Mouse (Mus musculus): Measurements from ENCODE around the gene Dnmt3c. TPM values are rescaled to one million over a fixed set of nuclear protein-coding genes. Genes with fewer than 3 reads are reported as not detected.
"Not testable (repeated sequence)": the region's sequence is repeated elsewhere in the genome, so short reads cannot be mapped to it uniquely, and the experiment has no call there.

Gene Dnmt3c
- total RNA-seq, 2 experiments from 2014 or later: 0.17 TPM; not detected in 1

- no peak for DNase-seq (ENCODE audit: low spot score in 2 of 2)
- no peak for TF ChIP-seq CTCF (conservative IDR thresholded peaks at IDR 0.05)
- Histone ChIP-seq H3K4me3 (no peak overlapping the region), H3K27ac (no peak overlapping the region)
Observed at GRCm38 (mm10) chr2:153677550-153677949, 18.9 kb upstream of the Dnmt3c start.

- no peak overlapping the region for H3K27ac ChIP-seq
- no peak overlapping the region for H3K4me3 ChIP-seq
- TF ChIP-seq CTCF (conservative IDR thresholded peaks at IDR 0.05): no peak
- DNase-seq (ENCODE audit: low spot score in 2 of 2): peak in 1 of 2 experiments; percentile 13
Observed at GRCm38 (mm10) chr2:153679959-153680358, 16.5 kb upstream of the Dnmt3c start.

- not testable (repeated sequence) for H3K4me3 ChIP-seq; H3K27ac ChIP-seq; DNase-seq (ENCODE audit: low spot score in 2 of 2)
Observed at GRCm38 (mm10) chr2:153693413-153693812, 3.0 kb upstream of the Dnmt3c start.

GRCm38 (mm10) chr2:153694462-153695085 lies 1.9 kb upstream of the Dnmt3c start:
- Histone ChIP-seq H3K4me3 (no peak overlapping the region), H3K27ac (no peak overlapping the region)
- no peak for DNase-seq (ENCODE audit: low spot score in 2 of 2)
- peak; percentile 80 for TF ChIP-seq CTCF (conservative IDR thresholded peaks at IDR 0.05)

DNA sequence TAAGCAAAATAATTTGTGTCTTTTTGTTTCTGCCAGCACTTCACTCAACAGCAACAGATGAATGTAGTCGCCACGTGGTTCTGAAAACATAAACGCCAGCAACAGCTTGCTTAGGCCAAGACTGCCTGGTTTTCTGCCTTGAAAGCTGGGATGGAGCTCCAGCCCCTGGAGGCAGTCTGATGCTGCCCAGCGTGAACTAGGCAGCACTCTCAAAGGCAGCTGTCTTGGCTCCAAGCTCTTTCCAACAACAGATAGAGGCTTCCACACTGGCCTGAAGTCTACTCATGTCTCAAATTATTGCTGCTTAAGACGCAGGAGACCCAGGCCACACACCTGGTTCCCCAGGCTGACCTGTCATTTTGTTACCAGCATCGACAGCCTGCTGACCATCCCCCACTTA lies 6.9 kb downstream of the Dnmt3c start:
- no peak for TF ChIP-seq CTCF (conservative IDR thresholded peaks at IDR 0.05)
- Histone ChIP-seq H3K27ac (no peak overlapping the region), H3K4me3 (no peak overlapping the region)
- DNase-seq (ENCODE audit: low spot score in 2 of 2): no peak

GRCm38 (mm10) chr2:153710701-153711330 lies 14.4 kb downstream of the Dnmt3c start:
- Histone ChIP-seq H3K27ac (no peak overlapping the region), H3K4me3 (no peak overlapping the region)
- peak; percentile 88 for TF ChIP-seq CTCF (conservative IDR thresholded peaks at IDR 0.05)
- peak; percentile 26 to 30 for DNase-seq (ENCODE audit: low spot score in 2 of 2)

GRCm38 (mm10) chr2:153712646-153713091 lies 16.2 kb downstream of the Dnmt3c start:
- peak in 1 of 2 experiments; percentile 39 for DNase-seq (ENCODE audit: low spot score in 2 of 2)
- no peak overlapping the region for H3K4me3 ChIP-seq
- H3K27ac ChIP-seq: peak overlapping the region; percentile 69
- TF ChIP-seq CTCF (conservative IDR thresholded peaks at IDR 0.05): no peak

GRCm38 (mm10) chr2:153713227-153713626 lies 16.8 kb downstream of the Dnmt3c start:
- peak overlapping the region; percentile 69 for H3K27ac ChIP-seq
- peak; percentile 60 to 73 for DNase-seq (ENCODE audit: low spot score in 2 of 2)
- H3K4me3 ChIP-seq: no peak overlapping the region

GRCm38 (mm10) chr2:153717861-153718260 lies 21.4 kb downstream of the Dnmt3c start:
- H3K27ac ChIP-seq; DNase-seq (ENCODE audit: low spot score in 2 of 2): not testable (repeated sequence)

More at GRCm38 (mm10) chr2:153713227-153713626, 16.8 kb downstream of the Dnmt3c start:
- no peak for TF ChIP-seq CTCF (conservative IDR thresholded peaks at IDR 0.05)

GRCm38 (mm10) chr2:153723098-153723497 lies 26.6 kb downstream of the Dnmt3c start:
- DNase-seq (ENCODE audit: low spot score in 2 of 2): no peak
- no peak overlapping the region for H3K4me3 ChIP-seq
- H3K27ac ChIP-seq: no peak overlapping the region
- TF ChIP-seq CTCF (conservative IDR thresholded peaks at IDR 0.05): no peak

More at GRCm38 (mm10) chr2:153717861-153718260, 21.4 kb downstream of the Dnmt3c start:
- not testable (repeated sequence) for H3K4me3 ChIP-seq

GRCm38 (mm10) chr2:153724424-153724823 lies 28.0 kb downstream of the Dnmt3c start:
- H3K27ac ChIP-seq: no peak overlapping the region
- TF ChIP-seq CTCF (conservative IDR thresholded peaks at IDR 0.05): no peak
- H3K4me3 ChIP-seq: no peak overlapping the region
- DNase-seq (ENCODE audit: low spot score in 2 of 2): no peak

- no peak overlapping the region for H3K4me3 ChIP-seq
- TF ChIP-seq CTCF (conservative IDR thresholded peaks at IDR 0.05): no peak
- no peak for DNase-seq (ENCODE audit: low spot score in 2 of 2)
Observed at GRCm38 (mm10) chr2:153724871-153725270, 28.4 kb downstream of the Dnmt3c start.

DNA sequence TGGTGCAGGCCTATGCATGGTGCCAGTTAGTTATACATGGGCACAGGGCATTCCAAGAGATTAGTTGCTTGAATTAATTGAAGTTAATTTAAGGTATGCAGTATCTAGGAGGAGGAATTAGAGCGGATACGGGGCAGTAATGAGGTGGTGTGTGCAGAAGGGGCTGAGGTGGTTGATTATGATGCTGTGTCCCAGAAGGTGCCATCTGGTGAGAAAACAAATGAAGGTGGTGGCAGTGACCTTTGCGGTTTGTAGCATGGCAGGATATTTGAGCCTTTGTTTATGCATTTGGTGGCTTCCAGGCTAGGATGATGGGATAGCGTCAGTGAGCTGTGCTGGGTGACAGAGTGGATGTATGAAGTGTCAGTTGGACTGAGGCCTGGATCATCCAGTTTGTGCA lies 28.8 kb downstream of the Dnmt3c start:
- Histone ChIP-seq H3K27ac (no peak overlapping the region), H3K4me3 (no peak overlapping the region)
- no peak for DNase-seq (ENCODE audit: low spot score in 2 of 2)
- no peak for TF ChIP-seq CTCF (conservative IDR thresholded peaks at IDR 0.05)

More at GRCm38 (mm10) chr2:153724871-153725270, 28.4 kb downstream of the Dnmt3c start:
- H3K27ac ChIP-seq: no peak overlapping the region

- Histone ChIP-seq H3K27ac (no peak overlapping the region), H3K4me3 (no peak overlapping the region)
- TF ChIP-seq CTCF (conservative IDR thresholded peaks at IDR 0.05): no peak
- no peak for DNase-seq (ENCODE audit: low spot score in 2 of 2)
Observed at GRCm38 (mm10) chr2:153734033-153734432, 37.6 kb downstream of the Dnmt3c start.

Data from layer of hippocampus, adult 2 months (tissue).